ENCODE assay signal across 21 mouse cellular contexts in genomic region chr17:28193559-28193958, GRCm38 (mm10). TPM values are rescaled to one million over a fixed set of nuclear protein-coding genes. Genes with fewer than 3 reads are reported as not detected.
A peak's percentile ranks its signal among the peaks of the same experiment; 100 is the strongest.
DNase-seq lines count a peak whose midpoint lies in the region; ATAC-seq and TF ChIP-seq lines count a peak whose summit lies in the region.
"Had no signal": no experiment of that assay in that cellular context is flagged by ENCODE, and none has a peak within 500 bp of the region (broad histone marks: within the 10 kb centered on the region; RNA-seq: fewer than 3 reads in every experiment).

No protein-coding gene starts in this region.

- no peaks in the 10 kb centered on the region for H3K27me3 ChIP-seq in C2C12 (ENCODE audit: control insufficient read depth, insufficient read depth, insufficient read length)
- H3K27me3 ChIP-seq in heart, embryonic 10.5 days (ENCODE audit: insufficient read depth, poor library complexity, severe bottlenecking): no peaks in the 10 kb centered on the region
- H3K27me3 ChIP-seq: embryonic facial prominence, embryonic 13.5 days; forebrain, embryonic 13.5 days; hindbrain, embryonic 12.5 days; intestine, embryonic 15.5 days had no signal

- 0 out of 2 replicates have a peak, but pooled peaks cover 5% of the 10 kb centered on the region for H3K4me1 ChIP-seq in heart, embryonic 10.5 days
- H3K4me1 ChIP-seq: embryonic facial prominence, embryonic 13.5 days; forebrain, embryonic 13.5 days; hindbrain, embryonic 12.5 days; intestine, embryonic 15.5 days had no signal

- H3K27ac ChIP-seq in heart, embryonic 10.5 days: no peak overlapping the region
- H3K27ac ChIP-seq: embryonic facial prominence, embryonic 13.5 days; forebrain, embryonic 13.5 days; hindbrain, embryonic 12.5 days; intestine, embryonic 15.5 days had no signal

- H3K4me3 ChIP-seq in C2C12 (ENCODE audit: insufficient read depth, poor library complexity, severe bottlenecking): no peak overlapping the region
- H3K4me3 ChIP-seq in heart, embryonic 10.5 days: no peak overlapping the region
- H3K4me3 ChIP-seq: embryonic facial prominence, embryonic 13.5 days; forebrain, embryonic 13.5 days; hindbrain, embryonic 12.5 days; intestine, embryonic 15.5 days had no signal

- no peak overlapping the region for H3ac ChIP-seq in C2C12 (ENCODE audit: control insufficient read depth, insufficient read length, low read depth)

- no peak for ATAC-seq in CD4-positive, CD25-positive, alpha-beta regulatory T cell, adult 4 months
- ATAC-seq: forebrain, embryonic 13.5 days; hindbrain, embryonic 16.5 days; intestine, embryonic 15.5 days had no signal

- peaks cover 3% of the 10 kb centered on the region for H3K36me3 ChIP-seq in C2C12 (ENCODE audit: control insufficient read depth, insufficient read depth)
- peaks cover 79% of the 10 kb centered on the region for H3K36me3 ChIP-seq in heart, embryonic 10.5 days

- no peaks in the 10 kb centered on the region for H3K9me3 ChIP-seq in heart, embryonic 10.5 days
- H3K9me3 ChIP-seq: embryonic facial prominence, embryonic 13.5 days; forebrain, embryonic 13.5 days; hindbrain, embryonic 12.5 days; intestine, embryonic 15.5 days had no signal

- WGBS in heart, embryonic 10.5 days: 76% methylated on average over 3 of the region's 3 CpGs

- DNase-seq in CD4-positive, CD25-positive, alpha-beta regulatory T cell, adult 2 months (ENCODE audit: low read depth, low spot score): peak; percentile 26
- peak; percentile 59 for DNase-seq in NIH3T3 (ENCODE audit: low read depth)
- DNase-seq in heart, embryonic 10.5 days (ENCODE audit: low spot score): no peak
- no peak for DNase-seq in layer of hippocampus, postnatal 10 days (ENCODE audit: low spot score in 2 of 2)
- no peak for DNase-seq in embryo, embryonic 11 days
- DNase-seq: adrenal gland, postnatal 10 days; cerebellum, adult 11-12 months; cerebellum, adult 9-10 months; cerebellum, postnatal 25 days; gastrocnemius, postnatal 36 days; heart, adult 11 months; heart, postnatal 10 days; heart, postnatal 4 days; kidney, adult 18-20 months had no signal

- H3K79me2 ChIP-seq in C2C12 (ENCODE audit: control insufficient read depth, insufficient read depth): no peaks in the 10 kb centered on the region

- no peaks in the 10 kb centered on the region for H3K79me3 ChIP-seq in C2C12 (ENCODE audit: low read depth)

- no peak for TF ChIP-seq CTCF in C2C12 (IDR thresholded peaks at IDR 0.05; ENCODE audit: control insufficient read depth, insufficient read depth, insufficient read length)

TF ChIP-seq in C2C12, 6 proteins besides CTCF, POLR2A, EP300 and RAD21:
- TF ChIP-seq USF1 (IDR thresholded peaks at IDR 0.05; ENCODE audit: low read depth) (peak; percentile 49), CEBPB (IDR thresholded peaks at IDR 0.05; ENCODE audit: low read depth) (no peak)

RNA-seq across cellular contexts. Expression of gene Def6, which starts 14.0 kb away (rescaled TPM):
- 10 to 100 TPM; 30.3 to 34.6 TPM for polyA plus RNA-seq in CD4-positive, CD25-positive, alpha-beta regulatory T cell, adult 4 months (2017; shearing (Covaris generic))
- polyA plus RNA-seq in C2C12 (2012; fragmentation: generic; extraction: Trizol): 5.7 TPM
- 3.2 and 5.2 TPM in 2 replicates for polyA plus RNA-seq in heart, embryonic 10.5 days (2016; fragmentation: Nextera tagmentation; extraction: Ambion mirVana)
- total RNA-seq in layer of hippocampus, postnatal 10 days (2021): 1 to 10 TPM; 6.4 to 7.1 TPM

RNA-seq across cellular contexts. Expression of gene Zfp523, which starts 16.6 kb away (rescaled TPM):
- polyA plus RNA-seq in CD4-positive, CD25-positive, alpha-beta regulatory T cell, adult 4 months (2017; shearing (Covaris generic)): 1 to 10 TPM; 2.9 to 5.5 TPM
- 21.0 TPM for polyA plus RNA-seq in C2C12 (2012; fragmentation: generic; extraction: Trizol)
- polyA plus RNA-seq in heart, embryonic 10.5 days (2016; fragmentation: Nextera tagmentation; extraction: Ambion mirVana): 28.1 and 34.2 TPM in 2 replicates
- 10 to 100 TPM; 76.1 to 80.4 TPM for total RNA-seq in layer of hippocampus, postnatal 10 days (2021)

RNA-seq across cellular contexts. Expression of gene Ppard, which starts 38.9 kb away (rescaled TPM):
- 1 to 10 TPM; 2.6 to 4.6 TPM for polyA plus RNA-seq in CD4-positive, CD25-positive, alpha-beta regulatory T cell, adult 4 months (2017; shearing (Covaris generic))
- polyA plus RNA-seq in C2C12 (2012; fragmentation: generic; extraction: Trizol): 24.7 TPM
- 0.87 and 1.2 TPM in 2 replicates for polyA plus RNA-seq in heart, embryonic 10.5 days (2016; fragmentation: Nextera tagmentation; extraction: Ambion mirVana)
- 10 to 100 TPM; 25.8 to 29.0 TPM for total RNA-seq in layer of hippocampus, postnatal 10 days (2021)

RNA-seq across cellular contexts. Expression of gene Scube3, which starts 51.6 kb away (rescaled TPM):
- polyA plus RNA-seq in CD4-positive, CD25-positive, alpha-beta regulatory T cell, adult 4 months (2017; shearing (Covaris generic)): not detected
- polyA plus RNA-seq in C2C12 (2012; fragmentation: generic; extraction: Trizol): 0.09 TPM
- polyA plus RNA-seq in heart, embryonic 10.5 days (2016; fragmentation: Nextera tagmentation; extraction: Ambion mirVana): 2.1 and 5.5 TPM in 2 replicates
- total RNA-seq in layer of hippocampus, postnatal 10 days (2021): 1 to 10 TPM; 2.5 to 3.5 TPM

Comparison
In these comparisons a context has a peak if more than half of its experiments do, and no peak if none do; other contexts are left out.
1. DNase-seq: peak in CD4-positive, CD25-positive, alpha-beta regulatory T cell, adult 2 months (single experiment) and NIH3T3 (single experiment); none in heart, embryonic 10.5 days (single experiment), layer of hippocampus, postnatal 10 days (0 of 2) and embryo, embryonic 11 days (single experiment).